Mouse (Mus musculus): ENCODE measurements around the gene Gpr37.

DNA sequence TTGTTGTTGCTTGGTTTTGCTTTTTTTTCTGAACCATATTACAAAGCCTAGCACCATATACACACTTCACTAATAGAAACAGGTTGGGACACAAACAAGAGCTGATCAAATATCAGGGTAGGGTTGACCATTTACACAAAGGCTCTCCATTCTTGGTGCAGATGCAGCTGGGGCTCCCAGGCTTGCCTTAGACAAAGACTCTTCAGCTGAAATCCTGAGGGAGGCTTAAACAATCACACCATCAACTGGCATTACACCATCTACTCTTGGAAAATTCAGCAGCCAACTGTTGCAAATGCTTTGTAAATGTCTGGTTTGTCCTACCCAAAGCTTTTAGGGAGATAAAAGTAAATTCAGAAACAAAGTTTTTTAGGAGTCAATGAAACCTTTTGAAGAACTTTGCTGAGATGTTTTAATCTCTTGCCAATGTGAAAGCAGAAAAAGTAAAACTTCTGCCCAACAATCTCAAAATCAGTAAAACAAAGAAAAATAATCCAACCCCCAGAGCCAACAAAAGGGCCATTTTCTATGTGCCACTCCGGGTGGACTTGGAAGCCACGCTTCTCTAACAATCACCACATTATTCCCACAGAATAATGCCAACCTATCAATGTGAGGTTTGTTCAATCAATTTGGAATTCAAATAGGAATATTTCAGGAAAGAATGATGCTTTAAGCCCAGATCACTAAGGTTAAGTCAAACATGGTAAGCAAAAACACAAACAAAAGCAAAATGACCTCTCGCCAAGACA, 30.4 kb downstream of the Gpr37 start:
- TF ChIP-seq TAL1 (IDR thresholded peaks at IDR 0.05; ENCODE audit: low read length) (no peak), GATA1 (IDR thresholded peaks at IDR 0.05; ENCODE audit: low read length) (no peak)
